Mouse (Mus musculus): ENCODE measurements at regions not wholly inside any gene's neighbourhood (a gene's known extent, or its start where the extent isn't known, plus 50 kb on each side); places are given as distances from the start of the nearest gene placed in this dataset.

- no peak overlapping the region for H3K9ac ChIP-seq (ENCODE audit: low read depth, low read length)
- no peaks in the 10 kb centered on the region for H3K4me1 ChIP-seq (ENCODE audit: control insufficient read depth, insufficient read depth, low read length)
- no peak overlapping the region for H3K4me3 ChIP-seq (ENCODE audit: low read depth, low read length)
- DNase-seq (ENCODE audit: low spot score) (no peak), ATAC-seq (ENCODE audit: low read depth) (no peak)
- no peak overlapping the region for H3K4me2 ChIP-seq (ENCODE audit: low read depth, low read length)
- no peaks in the 10 kb centered on the region for H3K9me3 ChIP-seq (ENCODE audit: control insufficient read depth, low read length)
- no peak overlapping the region for H3K27ac ChIP-seq (replicated peaks; ENCODE audit: low read depth, low read length)
- WGBS = 95% methylated on average over 8 of the region's 8 CpGs
- no peaks in the 10 kb centered on the region for H3K27me3 ChIP-seq (replicated peaks; ENCODE audit: control insufficient read depth, insufficient read depth, low read length)
- no peaks in the 10 kb centered on the region for H3K36me3 ChIP-seq (ENCODE audit: control insufficient read depth, insufficient read depth, low read length)
Measured at GRCm38 (mm10) chr3:128954886-128955285, 244.8 kb upstream of the Pitx2 start.

DNA sequence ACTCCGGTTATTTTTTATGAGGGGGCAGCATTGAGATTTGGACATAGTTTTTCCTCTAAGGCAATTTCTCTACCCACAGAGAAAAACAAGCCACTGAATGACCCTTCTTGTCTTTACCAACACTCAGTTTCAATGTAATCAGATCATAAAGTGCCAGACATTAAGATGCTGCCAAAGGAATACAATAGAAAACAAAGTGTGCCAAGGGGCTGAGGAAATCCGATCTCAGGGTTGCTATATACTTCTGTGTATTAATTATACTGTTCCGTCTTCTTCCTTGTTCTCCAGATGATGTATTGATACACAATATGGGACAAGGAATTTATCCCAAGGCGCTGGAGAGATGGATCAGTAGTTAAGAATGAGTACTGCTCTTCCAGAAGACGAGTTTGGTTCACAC, 222.9 kb upstream of the Pitx2 start:
- Histone ChIP-seq H3K4me2 (ENCODE audit: low read depth, low read length) (no peak overlapping the region), H3K9ac (ENCODE audit: low read depth, low read length) (no peak overlapping the region), H3K4me1 (ENCODE audit: control insufficient read depth, insufficient read depth, low read length) (no peaks in the 10 kb centered on the region), H3K27ac (replicated peaks; ENCODE audit: low read depth, low read length) (no peak overlapping the region), H3K4me3 (ENCODE audit: low read depth, low read length) (no peak overlapping the region), H3K9me3 (ENCODE audit: control insufficient read depth, low read length) (no peaks in the 10 kb centered on the region), H3K27me3 (replicated peaks; ENCODE audit: control insufficient read depth, insufficient read depth, low read length) (no peaks in the 10 kb centered on the region), H3K36me3 (ENCODE audit: control insufficient read depth, insufficient read depth, low read length) (no peaks in the 10 kb centered on the region)
- DNase-seq (ENCODE audit: low spot score) = no peak
- no peak for ATAC-seq (ENCODE audit: low read depth)
- WGBS = 84% methylated on average over 5 of the region's 5 CpGs

GRCm38 (mm10) chr3:128990183-128990912, 209.3 kb upstream of the Pitx2 start:
- ATAC-seq (ENCODE audit: low read depth) = peak; percentile 80
- no peak overlapping the region for H3K27ac ChIP-seq (replicated peaks; ENCODE audit: low read depth, low read length)
- no peak overlapping the region for H3K4me3 ChIP-seq (ENCODE audit: low read depth, low read length)
- no peak overlapping the region for H3K9ac ChIP-seq (ENCODE audit: low read depth, low read length)
- no peaks in the 10 kb centered on the region for H3K9me3 ChIP-seq (ENCODE audit: control insufficient read depth, low read length)
- no peaks in the 10 kb centered on the region for H3K36me3 ChIP-seq (ENCODE audit: control insufficient read depth, insufficient read depth, low read length)
- WGBS = 72% methylated on average over 17 of the region's 17 CpGs
- no peak overlapping the region for H3K4me2 ChIP-seq (ENCODE audit: low read depth, low read length)
- no peaks in the 10 kb centered on the region for H3K27me3 ChIP-seq (replicated peaks; ENCODE audit: control insufficient read depth, insufficient read depth, low read length)
- H3K4me1 ChIP-seq (ENCODE audit: control insufficient read depth, insufficient read depth, low read length) = no peaks in the 10 kb centered on the region
- DNase-seq (ENCODE audit: low spot score) = peak; percentile 75

DNA sequence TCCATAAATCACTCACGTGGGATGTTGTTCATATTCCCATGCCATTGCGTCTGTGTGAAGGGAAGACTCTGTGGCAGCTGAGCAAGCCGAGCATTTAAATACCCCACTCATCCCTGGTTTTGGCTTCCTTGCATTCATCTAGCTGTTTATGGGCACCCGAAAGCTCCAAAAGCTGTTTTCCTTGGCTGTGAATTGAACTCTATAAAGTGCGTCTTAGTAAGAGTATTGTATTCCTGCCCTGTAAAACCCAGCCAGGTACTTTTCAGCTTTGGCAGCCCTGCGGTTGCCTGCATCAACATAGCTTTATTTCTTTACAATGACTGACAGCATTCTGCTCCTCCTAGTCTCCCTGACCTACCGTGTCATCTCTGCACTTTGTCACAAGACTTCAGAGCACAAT, 196.8 kb upstream of the Pitx2 start:
- Histone ChIP-seq H3K9ac (ENCODE audit: low read depth, low read length) (no peak overlapping the region), H3K9me3 (ENCODE audit: control insufficient read depth, low read length) (no peaks in the 10 kb centered on the region), H3K4me2 (ENCODE audit: low read depth, low read length) (no peak overlapping the region), H3K4me1 (ENCODE audit: control insufficient read depth, insufficient read depth, low read length) (no peaks in the 10 kb centered on the region; the same call in 1 of the 2 replicates), H3K27me3 (replicated peaks; ENCODE audit: control insufficient read depth, insufficient read depth, low read length) (no peaks in the 10 kb centered on the region), H3K27ac (replicated peaks; ENCODE audit: low read depth, low read length) (no peak overlapping the region), H3K36me3 (ENCODE audit: control insufficient read depth, insufficient read depth, low read length) (no peaks in the 10 kb centered on the region), H3K4me3 (ENCODE audit: low read depth, low read length) (no peak overlapping the region)
- WGBS = 71% methylated on average over 7 of the region's 7 CpGs
- no peak for ATAC-seq (ENCODE audit: low read depth)
- DNase-seq (ENCODE audit: low spot score) = peak; percentile 10

GRCm38 (mm10) chr3:129004085-129004484, 195.6 kb upstream of the Pitx2 start:
- ATAC-seq (ENCODE audit: low read depth) (no peak), DNase-seq (ENCODE audit: low spot score) (no peak)
- Histone ChIP-seq H3K4me3 (ENCODE audit: low read depth, low read length) (no peak overlapping the region), H3K4me1 (ENCODE audit: control insufficient read depth, insufficient read depth, low read length) (no peaks in the 10 kb centered on the region; the same call in 1 of the 2 replicates), H3K9ac (ENCODE audit: low read depth, low read length) (no peak overlapping the region), H3K36me3 (ENCODE audit: control insufficient read depth, insufficient read depth, low read length) (no peaks in the 10 kb centered on the region), H3K27ac (replicated peaks; ENCODE audit: low read depth, low read length) (no peak overlapping the region), H3K4me2 (ENCODE audit: low read depth, low read length) (no peak overlapping the region), H3K9me3 (ENCODE audit: control insufficient read depth, low read length) (no peaks in the 10 kb centered on the region), H3K27me3 (replicated peaks; ENCODE audit: control insufficient read depth, insufficient read depth, low read length) (no peaks in the 10 kb centered on the region)
- WGBS = 91% methylated on average over 8 of the region's 8 CpGs

- no peaks in the 10 kb centered on the region for H3K27me3 ChIP-seq (replicated peaks; ENCODE audit: control insufficient read depth, insufficient read depth, low read length)
- peak; percentile 59 for DNase-seq (ENCODE audit: low spot score)
- H3K36me3 ChIP-seq (ENCODE audit: control insufficient read depth, insufficient read depth, low read length) = no peaks in the 10 kb centered on the region
- no peak overlapping the region for H3K4me2 ChIP-seq (ENCODE audit: low read depth, low read length)
- no peaks in the 10 kb centered on the region for H3K9me3 ChIP-seq (ENCODE audit: control insufficient read depth, low read length)
- no peak overlapping the region for H3K4me3 ChIP-seq (ENCODE audit: low read depth, low read length)
- H3K9ac ChIP-seq (ENCODE audit: low read depth, low read length) = no peak overlapping the region
- 82% methylated on average over 2 of the region's 2 CpGs for WGBS
- no peak overlapping the region for H3K27ac ChIP-seq (replicated peaks; ENCODE audit: low read depth, low read length)
- 0 out of 2 replicates have a peak, but pooled peaks have one; percentile 57 for ATAC-seq (ENCODE audit: low read depth)
- H3K4me1 ChIP-seq (ENCODE audit: control insufficient read depth, insufficient read depth, low read length) = no peaks in the 10 kb centered on the region
Measured at GRCm38 (mm10) chr3:129038877-129039276, 160.8 kb upstream of the Pitx2 start.

DNA sequence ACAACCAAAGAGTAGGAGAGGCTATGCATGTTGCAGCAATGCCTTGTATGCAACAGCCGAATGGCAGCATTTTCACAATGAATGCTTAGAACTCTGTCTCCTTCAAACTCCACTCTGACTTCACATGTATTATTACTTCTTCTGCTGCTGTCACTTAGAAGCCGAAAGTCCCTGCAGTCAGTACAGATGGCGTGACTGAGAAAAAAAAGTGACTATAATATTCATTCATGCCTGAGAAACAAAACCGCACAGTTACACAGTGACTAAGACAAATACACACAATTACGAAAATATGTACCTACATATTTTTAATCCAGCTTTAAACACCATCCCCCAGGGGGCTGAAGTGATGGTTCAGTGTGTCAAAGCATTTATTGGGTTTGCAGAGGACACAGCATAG, 154.8 kb upstream of the Pitx2 start:
- 84% methylated on average over 5 of the region's 5 CpGs for WGBS
- DNase-seq (ENCODE audit: low spot score) = no peak

DNA sequence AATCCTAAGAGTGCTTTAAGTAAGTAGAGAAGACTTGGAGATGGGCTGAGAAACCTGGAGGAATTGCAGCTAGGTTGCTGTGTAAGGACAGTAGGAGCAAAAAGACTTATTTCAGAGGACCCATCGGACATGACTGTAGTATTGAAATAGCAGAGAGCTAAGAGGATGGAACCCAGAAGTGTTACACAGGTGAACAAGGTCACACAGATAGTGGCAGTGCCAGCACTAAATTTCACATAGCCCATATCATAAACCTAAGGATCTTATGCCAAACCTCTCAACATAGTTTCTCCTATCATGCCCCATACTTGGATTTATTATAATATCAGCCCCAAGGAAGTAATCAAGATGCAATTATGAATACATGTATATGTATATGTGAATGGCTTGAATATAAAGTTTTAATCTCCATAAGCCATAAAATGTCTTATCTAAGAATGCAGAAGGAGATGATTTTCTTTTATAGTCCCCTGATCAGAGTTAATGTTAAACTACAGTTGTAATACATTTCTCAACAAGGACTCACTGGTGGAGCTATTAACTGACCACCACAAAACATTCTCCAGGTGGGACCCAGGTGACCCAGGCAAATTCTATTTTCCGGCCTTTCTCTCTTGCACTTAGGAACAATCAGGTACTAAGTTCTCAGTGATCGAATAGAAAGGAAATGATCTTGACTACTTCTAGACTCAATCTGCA, 149.6 kb upstream of the Pitx2 start:
- H3K9ac ChIP-seq (ENCODE audit: low read depth, low read length) = no peak overlapping the region
- no peaks in the 10 kb centered on the region for H3K9me3 ChIP-seq (ENCODE audit: control insufficient read depth, low read length)
- no peak overlapping the region for H3K4me3 ChIP-seq (ENCODE audit: low read depth, low read length)
- 95% methylated on average over 3 of the region's 3 CpGs for WGBS
- ATAC-seq (ENCODE audit: low read depth) (no peak), DNase-seq (ENCODE audit: low spot score) (no peak)
- H3K4me1 ChIP-seq (ENCODE audit: control insufficient read depth, insufficient read depth, low read length) = no peaks in the 10 kb centered on the region
- H3K27me3 ChIP-seq (replicated peaks; ENCODE audit: control insufficient read depth, insufficient read depth, low read length) = no peaks in the 10 kb centered on the region
- no peak overlapping the region for H3K4me2 ChIP-seq (ENCODE audit: low read depth, low read length)
- no peak overlapping the region for H3K27ac ChIP-seq (replicated peaks; ENCODE audit: low read depth, low read length)
- H3K36me3 ChIP-seq (ENCODE audit: control insufficient read depth, insufficient read depth, low read length) = no peaks in the 10 kb centered on the region

More for the DNA sequence above, 154.8 kb upstream of the Pitx2 start:
- Histone ChIP-seq H3K4me3 (ENCODE audit: low read depth, low read length) (no peak overlapping the region), H3K4me1 (ENCODE audit: control insufficient read depth, insufficient read depth, low read length) (no peaks in the 10 kb centered on the region), H3K27ac (replicated peaks; ENCODE audit: low read depth, low read length) (no peak overlapping the region), H3K9ac (ENCODE audit: low read depth, low read length) (no peak overlapping the region), H3K27me3 (replicated peaks; ENCODE audit: control insufficient read depth, insufficient read depth, low read length) (no peaks in the 10 kb centered on the region), H3K9me3 (ENCODE audit: control insufficient read depth, low read length) (no peaks in the 10 kb centered on the region), H3K36me3 (ENCODE audit: control insufficient read depth, insufficient read depth, low read length) (no peaks in the 10 kb centered on the region), H3K4me2 (ENCODE audit: low read depth, low read length) (no peak overlapping the region)
- no peak for ATAC-seq (ENCODE audit: low read depth)
